Mouse (Mus musculus) urinary bladder, postnatal 25 days (tissue): ENCODE data around the gene Gm21739.
"Not testable (repeated sequence)": the region's sequence is repeated elsewhere in the genome, so short reads cannot be mapped to it uniquely, and the experiment has no call there.

Source experiments
- DNase-seq: peaks from one replicate; pipeline ENCODE4 v3.0.0; 2022; ENCODE audit warnings: low spot score

The Gm21739 gene

GRCm38 (mm10) chrY:44264344-44264743 lies at the start of gene Gm21739:
Gm21739 (minus strand) TSS chrY:44264444.
- not testable (repeated sequence) for DNase-seq
